Mouse (Mus musculus) bone marrow, adult 2 months (tissue): ENCODE measurements around the gene Stk38l. TPM values are rescaled to one million over a fixed set of nuclear protein-coding genes. Genes with fewer than 3 reads are reported as not detected.

Experiments
- H3K27ac ChIP-seq: fragments of 200-500 bp; 2 replicates; pipeline ENCODE4 v1.5.1; 2012; ENCODE audit warnings: low read depth, mild to moderate bottlenecking, control low read depth, inconsistent platforms, low read length; ENCODE audit not compliant: control insufficient read depth, poor library complexity, insufficient read depth
- H3K4me1 ChIP-seq: fragments of 200-500 bp; 2 replicates; pipeline ENCODE4 v1.6.1; 2011; ENCODE audit warnings: low read length; ENCODE audit not compliant: control insufficient read depth, insufficient read depth
- H3K4me3 ChIP-seq: fragments of 200-500 bp; replicated peaks from 2 replicates; pipeline ENCODE3; 2011; ENCODE audit warnings: mild to moderate bottlenecking, low read depth, low read length, control low read depth; ENCODE audit not compliant: control insufficient read depth
- CTCF ChIP-seq: fragments of 200-500 bp; IDR thresholded peaks from 2 replicates; pipeline ENCODE4 v1.5.1; 2011; ENCODE audit warnings: low read length, control low read depth; ENCODE audit not compliant: control insufficient read depth, insufficient read depth
- POLR2A ChIP-seq: fragments of 200-500 bp; IDR thresholded peaks from 2 replicates; pipeline ENCODE4 v1.6.1; 2011; ENCODE audit warnings: low read depth, mild to moderate bottlenecking, control low read depth, low read length, borderline replicate concordance; ENCODE audit not compliant: control insufficient read depth
- WGBS: fragments of 180-500 bp; shearing (Covaris S2); methylation state at CpG from one replicate; pipeline ENCODE4 v1.1.7; 2018; 5-methylcytosine and 5-hydroxymethylcytosine counted together
- polyA plus RNA-seq: library from polyadenylated mRNA; stranded (reverse); fragments of >200 nt; gene quantifications from 2 replicates; pipeline ENCODE4 v1.2.4, GENCODE M21; 2011; ENCODE audit warnings: low replicate concordance; ENCODE audit not compliant: missing spikeins, insufficient read depth, insufficient read length

The Stk38l gene
- polyA plus RNA-seq, 1 experiment: 12.4 TPM

- WGBS: 72% methylated on average over 1 of the region's 1 CpGs
- Histone ChIP-seq H3K4me1 (no peaks in the 10 kb centered on the region), H3K27ac (no peak overlapping the region), H3K4me3 (no peak overlapping the region)
- TF ChIP-seq CTCF (no peak), POLR2A (no peak)
These were observed 20.4 kb downstream of the Stk38l start for GRCm38 (mm10) chr6:146745180-146745579.

DNA sequence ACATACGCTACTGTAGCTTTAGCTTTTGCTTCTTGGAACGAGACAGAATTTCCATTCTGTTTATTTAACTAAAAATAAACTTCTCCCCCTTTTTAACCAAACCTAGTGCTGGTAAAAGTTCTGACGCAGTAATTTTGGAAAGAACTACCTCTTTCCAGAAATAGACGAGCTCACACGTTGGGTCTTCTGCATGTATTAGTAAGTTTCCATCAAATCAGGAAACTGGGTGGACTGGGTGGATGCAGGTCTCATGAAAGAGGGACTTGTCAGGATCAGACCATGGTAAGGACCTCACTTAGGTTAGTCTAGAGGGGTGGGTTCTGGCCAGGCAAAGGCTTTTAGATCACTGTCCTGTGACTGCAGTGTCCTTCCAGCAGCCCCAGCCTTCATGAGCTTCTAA lies 21.8 kb downstream of the Stk38l start:
- Histone ChIP-seq H3K4me3 (no peak overlapping the region), H3K27ac (no peak overlapping the region), H3K4me1 (no peaks in the 10 kb centered on the region)
- TF ChIP-seq POLR2A (no peak), CTCF (no peak)
- 57% methylated on average over 5 of the region's 5 CpGs for WGBS

DNA sequence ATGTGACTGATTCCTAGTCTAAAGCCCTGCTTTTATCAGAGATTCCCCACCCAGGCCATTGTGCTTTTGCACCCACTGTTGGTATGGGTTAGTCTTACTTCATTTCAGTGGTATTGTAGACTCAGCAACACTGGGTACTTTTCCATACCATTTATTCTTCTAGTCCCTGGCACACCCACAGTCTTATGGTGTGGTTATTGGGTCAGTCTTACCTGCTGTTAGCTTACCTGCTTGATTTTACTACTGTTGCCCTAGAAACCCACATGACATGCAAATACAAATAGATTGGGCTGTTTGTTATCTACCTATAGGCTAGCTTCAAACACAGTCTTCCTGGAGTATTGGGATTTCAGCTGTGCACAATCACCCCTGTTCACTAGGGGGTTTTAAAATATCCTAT lies 22.3 kb downstream of the Stk38l start:
- TF ChIP-seq CTCF: no peak
- no peak for TF ChIP-seq POLR2A
- H3K4me3 ChIP-seq: no peak overlapping the region
- H3K27ac ChIP-seq: no peak overlapping the region
- no peaks in the 10 kb centered on the region; the same call in 1 of the 2 replicates for H3K4me1 ChIP-seq

GRCm38 (mm10) chr6:146748271-146748670 lies 23.5 kb downstream of the Stk38l start:
- 73% methylated on average over 1 of the region's 1 CpGs for WGBS
- Histone ChIP-seq H3K27ac (no peak overlapping the region), H3K4me3 (no peak overlapping the region), H3K4me1 (no peaks in the 10 kb centered on the region; the same call in 1 of the 2 replicates)
- no peak for TF ChIP-seq CTCF
- no peak for TF ChIP-seq POLR2A

DNA sequence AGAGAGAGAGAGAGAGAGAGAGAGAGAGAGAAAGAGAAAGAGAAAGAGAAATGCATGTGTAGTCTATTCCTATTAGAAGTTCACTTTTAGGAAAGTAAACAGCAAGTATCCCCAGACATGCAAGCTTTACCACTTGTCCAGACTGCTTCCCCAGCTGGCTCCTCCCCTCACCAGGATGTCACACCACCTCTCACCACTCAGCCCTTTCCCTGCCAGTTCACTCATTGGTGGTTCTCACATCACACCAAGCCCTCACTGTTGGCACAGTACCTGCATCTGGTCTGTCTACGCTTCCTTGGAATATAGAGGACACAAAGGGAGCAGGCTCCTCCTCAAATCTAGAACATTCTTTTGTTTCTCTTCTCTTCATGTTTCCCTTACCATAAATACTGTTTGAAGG lies 26.9 kb downstream of the Stk38l start:
- Histone ChIP-seq H3K27ac (no peak overlapping the region), H3K4me3 (no peak overlapping the region), H3K4me1 (no peaks in the 10 kb centered on the region; the same call in 1 of the 2 replicates)
- TF ChIP-seq CTCF (no peak), POLR2A (no peak)
- WGBS: 84% methylated on average over 1 of the region's 1 CpGs

GRCm38 (mm10) chr6:146752178-146752577 lies 27.4 kb downstream of the Stk38l start:
- no peak overlapping the region for H3K4me3 ChIP-seq
- TF ChIP-seq CTCF (no peak), POLR2A (no peak)
- 75% methylated on average over 2 of the region's 2 CpGs for WGBS
- no peak overlapping the region for H3K27ac ChIP-seq
- H3K4me1 ChIP-seq: no peaks in the 10 kb centered on the region; the same call in 1 of the 2 replicates

DNA sequence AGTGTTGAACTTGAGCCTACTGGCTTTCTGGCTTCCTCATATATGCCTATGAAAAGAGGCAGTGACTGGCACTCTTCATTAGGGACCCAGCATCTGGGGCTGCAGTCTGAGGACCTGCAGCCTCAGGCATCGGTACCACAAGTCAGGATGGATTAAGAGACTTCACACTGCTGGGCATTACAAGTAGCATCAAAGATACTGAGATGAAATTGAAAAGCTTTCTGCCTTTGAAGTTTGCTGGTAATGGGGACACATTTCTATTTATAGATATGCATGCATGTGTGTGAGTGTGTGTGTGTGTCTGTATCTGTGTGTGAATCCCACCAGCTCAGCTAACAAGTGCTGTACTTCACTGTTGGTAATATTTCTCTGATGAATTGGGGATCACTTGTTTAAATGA lies 27.8 kb downstream of the Stk38l start:
- 88% methylated on average over 1 of the region's 1 CpGs for WGBS
- TF ChIP-seq CTCF: no peak
- no peak for TF ChIP-seq POLR2A
- Histone ChIP-seq H3K4me3 (no peak overlapping the region), H3K27ac (no peak overlapping the region), H3K4me1 (no peaks in the 10 kb centered on the region; the same call in 1 of the 2 replicates)

DNA sequence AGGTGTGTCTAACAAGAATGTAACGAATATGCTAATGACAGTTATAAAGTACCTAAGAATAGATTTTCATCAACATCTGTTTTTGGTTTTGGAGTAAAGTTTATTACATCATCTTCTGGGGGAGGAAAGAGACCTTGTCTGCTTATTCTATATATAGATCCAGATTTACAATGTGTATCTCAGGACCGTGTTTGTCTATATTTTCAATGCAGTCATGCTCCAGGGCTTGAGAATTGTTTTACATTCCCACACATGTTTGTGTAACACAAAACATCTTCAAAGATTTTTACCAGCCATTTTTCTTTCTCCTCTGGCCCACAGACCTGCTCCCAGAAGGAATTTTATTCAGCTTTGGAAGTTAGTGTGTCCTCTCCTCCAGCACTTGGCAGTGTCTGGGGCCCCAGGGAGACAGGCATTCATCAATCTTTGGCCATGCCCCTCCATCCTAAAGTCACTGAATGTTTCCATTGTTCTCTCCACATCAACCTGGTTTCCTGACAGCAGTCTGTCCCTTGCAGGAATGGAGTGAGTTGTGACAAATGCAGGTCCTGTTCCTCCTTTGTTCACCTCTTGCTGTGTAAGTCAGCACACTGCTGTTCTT lies 28.9 kb downstream of the Stk38l start:
- Histone ChIP-seq H3K4me3 (no peak overlapping the region), H3K27ac (no peak overlapping the region), H3K4me1 (no peaks in the 10 kb centered on the region; the same call in 1 of the 2 replicates)
- 76% methylated on average over 2 of the region's 2 CpGs for WGBS
- no peak for TF ChIP-seq CTCF
- TF ChIP-seq POLR2A: no peak

DNA sequence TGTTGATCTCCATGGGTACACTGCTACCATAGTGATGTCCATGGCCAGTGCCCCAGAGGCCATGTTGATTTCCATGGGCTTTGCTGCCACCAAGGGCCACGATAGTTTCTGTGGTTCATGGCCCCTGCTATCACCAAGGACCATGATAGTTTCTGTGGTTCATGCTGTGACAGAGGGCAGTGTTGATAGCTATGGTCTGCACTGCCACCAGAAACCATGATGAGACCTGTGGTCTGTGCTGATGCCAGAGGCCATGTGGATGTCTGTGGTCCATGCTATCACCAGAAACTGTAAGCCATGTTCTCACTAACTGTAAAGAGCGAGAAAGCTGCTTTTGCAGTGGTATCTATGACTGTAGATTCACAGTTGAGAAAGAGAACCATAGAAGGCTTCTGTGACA lies 30.3 kb downstream of the Stk38l start:
- H3K27ac ChIP-seq: no peak overlapping the region
- no peak overlapping the region for H3K4me3 ChIP-seq
- TF ChIP-seq POLR2A (no peak), CTCF (no peak)
- 65% methylated on average over 2 of the region's 2 CpGs for WGBS
- H3K4me1 ChIP-seq: no peaks in the 10 kb centered on the region; the same call in 1 of the 2 replicates
